Mouse (Mus musculus) embryonic stem cell, embryonic (primary cell): ENCODE results near the gene Fus.

Experiments used
- CTCF ChIA-PET, 4 experiments: fragments of 300-600 bp in 2 of 4; fragments of 350-600 bp in 2 of 4; sonication (Branson Sonifier 250); formaldehyde crosslinking; loops; one replicate each; lab custom pipeline; 2022; ENCODE audit warnings: inconsistent platforms in 2 of 4; lab: Charles Lee
- POLR2A ChIA-PET, 4 experiments: fragments of 300-600 bp in 2 of 4; fragments of 350-600 bp in 2 of 4; sonication (Branson Sonifier 250); formaldehyde crosslinking; loops; one replicate each; lab custom pipeline; 2022; ENCODE audit warnings: antibody characterized with exemption in 4 of 4, inconsistent platforms in 1 of 4; lab: Charles Lee

Fus gene

DNA sequence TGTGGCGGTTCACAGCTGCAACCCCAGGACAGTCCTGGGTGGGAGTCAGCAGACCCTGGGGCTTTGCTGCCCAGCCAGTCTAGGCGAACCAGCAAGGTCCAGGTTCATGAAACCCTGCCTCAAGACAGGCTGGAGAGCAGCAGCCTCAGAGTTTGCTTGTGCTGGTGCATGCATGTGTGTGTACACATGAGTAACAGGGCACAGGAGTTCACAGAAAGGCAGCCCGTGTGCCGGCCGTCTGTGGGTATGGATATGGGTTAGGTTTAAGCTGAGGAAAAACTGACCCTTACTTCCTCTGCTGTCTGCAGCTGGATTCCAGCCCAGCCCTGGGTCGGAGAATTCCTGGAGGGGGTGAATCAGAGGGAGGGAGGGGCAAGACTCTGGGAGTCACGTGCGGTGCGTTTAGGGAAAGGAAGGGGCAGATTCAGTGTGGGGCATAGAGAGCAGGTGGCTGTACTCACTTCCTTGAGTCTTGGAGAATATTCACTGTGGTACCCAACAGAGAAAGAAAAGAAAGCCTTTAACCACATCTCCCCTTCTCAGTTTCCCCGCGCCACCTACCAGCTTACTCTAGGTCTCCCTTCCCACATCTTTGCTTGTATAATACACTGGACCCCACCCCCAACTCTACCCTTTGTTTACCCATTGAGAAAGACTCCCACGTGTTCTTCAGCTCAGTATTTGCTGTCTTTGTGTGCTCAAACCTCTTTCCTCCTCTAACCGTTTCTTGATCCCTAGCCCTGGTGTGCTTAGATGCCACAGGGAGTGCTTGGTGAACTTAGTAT lies 35.7 kb upstream of the Fus start:
- CTCF ChIA-PET, result interaction anchor here in 3 of 4 experiments (0.5 to 7.5 kb wide), 23 partner anchors 9 to 689 kb away, joined by 3 to 120 read pairs (median 4); partner anchors contain the start of genes Fus (in 1 of the 3), Hsd3b7 (in 1 of the 3) and Prss36 (in 1 of the 3)
- POLR2A ChIA-PET, result interaction anchor here in 3 of 4 experiments (0.6 to 11.4 kb wide), 48 partner anchors 8 to 914 kb away, joined by 3 to 433 read pairs (median 6); partner anchors contain the start of genes Fus (in 3 of the 3), Kat8 (in 3 of the 3), Vkorc1 (in 3 of the 3) and Bckdk (in 2 of the 3)

GRCm38 (mm10) chr7:127932273-127933031 lies 34.8 kb upstream of the Fus start:
- POLR2A ChIA-PET, result interaction anchor here (0.6 to 11.4 kb wide), 69 partner anchors 9 to 1593 kb away, joined by 3 to 433 read pairs (median 4); partner anchors contain the start of genes Kat8 (in 4 of the 4), Fus (in 3 of the 4), Vkorc1 (in 3 of the 4) and Bckdk (in 2 of the 4)
- CTCF ChIA-PET, result interaction anchor here (0.5 to 7.5 kb wide), 35 partner anchors 9 to 724 kb away, joined by 3 to 120 read pairs (median 3); partner anchors contain the start of genes Fbxl19 (in 1 of the 4), Fus (in 1 of the 4), Hsd3b7 (in 1 of the 4) and Kat8 (in 1 of the 4)

GRCm38 (mm10) chr7:127934075-127934474 lies 33.2 kb upstream of the Fus start:
- ChIA-PET POLR2A (interaction anchor here (0.7 to 11.4 kb wide), 32 partner anchors 11 to 346 kb away, joined by 3 to 433 read pairs (median 10); partner anchors contain the start of genes Fus (in 3 of the 4), Bckdk (in 2 of the 4), Gm21974 (in 2 of the 4) and Hsd3b7 (in 2 of the 4)), CTCF (interaction anchor here in 3 of 4 experiments (0.6 to 7.5 kb wide), 14 partner anchors 8 to 303 kb away, joined by 3 to 120 read pairs (median 19); partner anchors contain the start of genes Armc5 (in 1 of the 3), Kat8 (in 1 of the 3) and Prss36 (in 1 of the 3))

DNA sequence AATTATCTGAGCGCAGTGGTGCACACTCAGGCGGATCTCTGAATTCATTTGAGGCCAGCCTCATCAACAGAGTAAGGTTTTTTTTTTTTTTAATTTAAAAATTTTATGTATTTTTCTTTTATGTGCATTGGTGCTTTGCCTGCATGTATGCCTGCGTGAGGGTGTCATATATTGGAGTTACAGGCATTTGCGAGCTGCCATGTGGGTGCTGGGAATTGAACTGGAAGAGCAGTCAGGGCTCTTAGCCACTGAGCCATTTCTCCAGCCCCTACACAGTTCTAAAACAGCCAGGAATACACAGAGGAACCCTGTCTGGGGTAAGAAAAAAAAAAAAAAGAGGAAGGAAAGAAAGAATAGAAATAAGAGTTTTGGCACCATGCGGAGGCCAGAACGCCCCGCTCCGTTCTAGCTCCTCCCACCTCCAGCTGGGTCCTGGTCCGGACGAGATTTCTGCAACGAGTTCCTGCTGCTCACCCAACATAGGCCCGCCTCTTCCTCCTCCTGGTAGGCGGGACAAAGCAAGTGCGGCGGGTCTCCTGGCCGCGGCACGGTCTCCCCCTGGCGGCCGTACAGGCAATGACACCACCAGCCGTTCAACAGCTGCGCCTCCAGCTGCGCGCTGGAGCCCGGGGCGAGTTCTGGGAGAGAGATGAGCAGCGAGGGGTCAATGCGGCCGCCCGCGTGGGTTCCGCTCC lies 32.1 kb upstream of the Fus start:
- CTCF ChIA-PET, result interaction anchor here (0.5 to 7.5 kb wide), 76 partner anchors 8 to 527 kb away, joined by 3 to 120 read pairs (median 5); partner anchors contain the start of genes Kat8 (in 3 of the 4), Prss36 (in 2 of the 4), Armc5 (in 1 of the 4) and Bckdk (in 1 of the 4)
- POLR2A ChIA-PET, result interaction anchor here (0.6 to 11.4 kb wide), 89 partner anchors 8 to 528 kb away, joined by 3 to 433 read pairs (median 5); partner anchors contain the start of genes Kat8 (in 4 of the 4), Fus (in 3 of the 4), Pycard (in 3 of the 4) and Setd1a (in 3 of the 4)

- POLR2A ChIA-PET, result interaction anchor here (0.5 to 11.4 kb wide), 92 partner anchors 9 to 457 kb away, joined by 3 to 433 read pairs (median 5); partner anchors contain the start of genes Kat8 (in 4 of the 4), Fus (in 3 of the 4), Pycard (in 3 of the 4) and Setd1a (in 3 of the 4)
Observed at GRCm38 (mm10) chr7:127935748-127936159, 31.5 kb upstream of the Fus start.

GRCm38 (mm10) chr7:127936216-127936884 lies 30.9 kb upstream of the Fus start:
- ChIA-PET POLR2A (interaction anchor here (0.5 to 11.4 kb wide), 61 partner anchors 8 to 425 kb away, joined by 3 to 433 read pairs (median 6); partner anchors contain the start of genes Fus (in 3 of the 4), Pycard (in 3 of the 4), Setd1a (in 3 of the 4) and Bckdk (in 2 of the 4)), CTCF (interaction anchor here (0.5 to 7.5 kb wide), 47 partner anchors 8 to 409 kb away, joined by 3 to 120 read pairs (median 6); partner anchors contain the start of genes Kat8 (in 4 of the 4), Prss36 (in 2 of the 4), Bckdk (in 1 of the 4) and Bcl7c (in 1 of the 4))

More at GRCm38 (mm10) chr7:127935748-127936159, 31.5 kb upstream of the Fus start:
- CTCF ChIA-PET, result interaction anchor here (0.5 to 7.5 kb wide), 74 partner anchors 9 to 526 kb away, joined by 3 to 120 read pairs (median 5); partner anchors contain the start of genes Kat8 (in 3 of the 4), Prss36 (in 2 of the 4), Armc5 (in 1 of the 4) and Bckdk (in 1 of the 4)

- POLR2A ChIA-PET, result interaction anchor here (0.6 to 8.8 kb wide), 14 partner anchors 10 to 1642 kb away, joined by 3 to 120 read pairs (median 4); partner anchors contain the start of genes Fus (in 2 of the 4) and Inpp5f (in 1 of the 4)
- CTCF ChIA-PET, result interaction anchor here (0.6 to 1.8 kb wide), 14 partner anchors 9 to 822 kb away, joined by 3 to 14 read pairs (median 4); partner anchors contain the start of genes Gm21974 (in 1 of the 4), Kat8 (in 1 of the 4) and Vkorc1 (in 1 of the 4)
Observed at GRCm38 (mm10) chr7:127942097-127942496, 25.2 kb upstream of the Fus start.

DNA sequence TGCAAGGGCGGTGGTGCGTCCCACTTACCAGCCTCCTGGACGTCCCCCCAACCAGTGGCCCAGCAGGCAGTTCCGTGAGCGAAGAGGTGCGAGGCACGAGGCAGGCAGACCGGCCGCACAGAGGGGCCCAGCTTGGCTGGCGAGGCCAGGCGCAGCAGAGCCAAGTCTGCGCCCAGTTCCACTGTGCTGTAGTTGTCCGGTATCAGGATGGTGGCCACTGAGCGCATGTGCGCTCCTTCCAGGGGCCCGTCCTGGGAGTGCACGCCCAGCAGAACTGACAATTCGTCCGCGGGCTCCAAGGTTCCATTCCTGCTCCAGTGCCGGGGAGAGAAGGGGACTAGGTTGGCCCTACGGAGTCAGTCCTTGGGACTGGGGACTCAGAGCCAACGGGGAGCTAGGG lies 22.6 kb upstream of the Fus start:
- CTCF ChIA-PET, result interaction anchor here in 3 of 4 experiments (0.5 to 8.3 kb wide), 7 partner anchors 9 to 254 kb away, joined by 3 to 54 read pairs (median 4); no protein-coding TSS in a partner anchor
- POLR2A ChIA-PET, result interaction anchor here (0.6 to 9.5 kb wide), 36 partner anchors 8 to 691 kb away, joined by 3 to 120 read pairs (median 5); partner anchors contain the start of genes Fus (in 3 of the 4), Kat8 (in 2 of the 4), Ctf1 (in 1 of the 4) and Hsd3b7 (in 1 of the 4)

DNA sequence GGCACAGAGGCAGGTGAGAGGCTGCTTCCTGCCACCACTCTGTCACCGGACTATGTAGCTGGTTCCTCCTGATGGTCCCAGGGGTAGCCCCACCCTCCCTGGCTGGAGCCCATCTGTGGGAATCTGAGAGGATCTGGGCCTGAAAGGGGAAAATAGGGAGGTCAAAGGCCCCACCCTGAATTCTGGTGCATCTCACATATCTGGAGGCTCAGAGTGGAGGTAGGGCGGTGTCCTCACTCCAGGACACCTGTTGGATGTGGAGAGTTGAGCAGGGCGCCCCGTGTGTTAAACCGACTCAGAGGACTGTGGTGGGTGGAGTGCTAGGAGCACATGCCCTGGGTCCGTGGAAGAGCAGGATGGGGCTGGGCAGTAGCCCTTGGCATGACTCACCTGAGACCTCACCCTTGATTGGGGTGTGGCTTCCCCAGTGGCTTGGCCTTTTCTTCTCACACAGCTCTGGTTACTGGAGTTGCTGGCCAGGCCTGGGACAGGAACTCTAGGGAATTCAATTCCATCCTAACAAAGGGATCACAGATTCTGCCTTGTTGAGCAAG lies 20.7 kb upstream of the Fus start, which contains the start of gene Prss36:
Gene Prss36 (minus strand): TSS at position 256 of the 554 bp plus-strand sequence.
- ChIA-PET POLR2A (interaction anchor here (0.6 to 9.5 kb wide), 16 partner anchors 11 to 176 kb away, joined by 3 to 120 read pairs (median 4); partner anchors contain the start of genes Fus (in 3 of the 4) and Kat8 (in 1 of the 4)), CTCF (interaction anchor here in 3 of 4 experiments (0.6 to 8.3 kb wide), 6 partner anchors 11 to 79 kb away, joined by 3 to 54 read pairs (median 3); no protein-coding TSS in a partner anchor)

DNA sequence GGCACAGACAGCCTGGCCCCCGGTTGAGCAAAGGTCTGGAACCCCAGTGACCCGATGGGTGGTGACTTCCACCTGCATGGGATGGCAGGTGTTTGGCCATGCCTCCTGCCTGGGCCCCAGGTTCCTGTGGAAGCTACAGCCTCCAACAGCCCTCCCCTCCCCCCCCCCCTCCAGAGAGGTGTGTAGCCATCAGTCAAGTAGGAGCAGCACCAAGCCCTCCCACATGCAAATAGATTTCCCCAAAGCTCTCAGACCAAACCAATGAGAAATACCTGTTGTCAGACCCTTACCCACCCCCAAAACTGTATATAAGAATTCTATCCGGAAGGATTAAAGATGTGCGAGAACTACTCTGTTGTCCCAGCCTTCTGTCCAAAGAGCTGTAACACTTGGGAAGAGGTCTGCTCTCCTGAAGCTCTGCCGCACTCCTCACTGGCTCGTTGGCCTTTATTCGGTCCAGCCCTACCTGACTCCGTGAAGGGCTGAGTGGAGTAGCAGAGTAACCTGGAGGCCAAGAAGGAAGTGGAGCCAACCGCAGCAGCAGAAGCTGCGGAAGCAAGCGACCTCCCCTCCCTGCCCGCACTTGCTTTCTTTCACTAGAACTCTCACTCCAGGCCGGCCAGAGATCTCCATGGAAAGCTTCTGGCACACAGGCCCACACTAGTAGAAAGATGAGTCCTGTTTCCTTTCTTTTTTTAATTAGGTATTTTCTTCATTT lies 14.2 kb upstream of the Fus start:
- CTCF ChIA-PET, result interaction anchor here in 3 of 4 experiments (0.6 to 1.4 kb wide), 7 partner anchors 17 to 278 kb away, joined by 3 to 10 read pairs (median 4); no protein-coding TSS in a partner anchor
- POLR2A ChIA-PET, result interaction anchor here (0.5 to 3.1 kb wide), 27 partner anchors 9 to 604 kb away, joined by 3 to 46 read pairs (median 4); partner anchors contain the start of genes Fus (in 3 of the 4), Prss53 (in 1 of the 4) and Pycard (in 1 of the 4)

DNA sequence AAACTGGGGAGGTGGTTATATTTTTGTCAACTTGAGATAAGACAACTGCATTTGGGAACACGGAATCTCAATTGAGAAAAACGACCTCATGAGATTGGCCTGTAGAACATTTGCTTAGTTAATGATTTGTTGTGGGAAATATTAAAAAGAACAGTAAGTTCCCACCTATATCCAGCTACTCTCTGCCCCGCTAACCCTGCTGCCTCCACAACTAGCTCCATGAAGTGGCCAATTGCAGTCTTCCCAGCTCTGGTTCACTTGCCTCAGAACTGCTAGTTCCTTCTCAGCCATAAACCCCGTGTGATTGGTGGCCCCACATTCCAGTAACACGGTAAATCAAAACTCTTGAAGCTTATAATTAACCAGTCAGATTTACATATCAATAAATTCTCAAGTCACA lies 7.9 kb upstream of the Fus start:
- POLR2A ChIA-PET, result interaction anchor here in 3 of 4 experiments (0.8 to 3.6 kb wide), 11 partner anchors 9 to 47 kb away, joined by 3 to 39 read pairs (median 4); partner anchors contain the start of genes Fus (in 2 of the 3), Kat8 (in 1 of the 3) and Pycard (in 1 of the 3)
- CTCF ChIA-PET, result interaction anchor here in 1 of 4 experiments (0.7 to 2.2 kb wide), 3 partner anchors 24 to 302 kb away, joined by 3 to 7 read pairs (median 4); no protein-coding TSS in a partner anchor

DNA sequence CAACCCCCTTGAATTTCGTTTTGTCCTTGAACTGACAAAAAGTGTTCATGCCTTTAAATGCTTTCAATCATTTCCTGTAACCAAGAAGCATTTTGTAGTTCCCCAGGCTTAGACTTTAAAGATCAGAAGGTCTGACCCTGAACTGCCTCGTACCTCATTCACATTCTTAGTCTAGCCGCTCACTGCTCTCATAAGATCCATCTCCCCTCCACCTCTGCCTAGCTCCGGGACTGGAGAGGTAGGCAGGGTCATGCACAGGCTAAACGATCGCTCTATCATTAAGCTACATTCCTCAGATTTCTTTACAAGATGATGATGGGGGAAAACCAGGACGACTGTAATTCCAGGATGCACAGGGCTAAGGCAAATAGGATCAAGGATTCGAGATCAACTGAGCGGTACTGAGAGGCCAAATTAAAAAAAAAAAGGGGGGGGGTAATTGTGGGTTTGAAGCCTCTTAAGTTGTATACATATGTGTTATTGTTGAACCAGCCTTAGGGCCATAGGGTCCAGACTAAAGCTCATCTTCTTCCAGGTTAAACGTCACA lies 812 bp upstream of the Fus start:
- ChIA-PET POLR2A (interaction anchor here (0.6 to 27.8 kb wide), 105 partner anchors 7 to 696 kb away, joined by 3 to 1128 read pairs (median 8); partner anchors contain the start of genes Prss36 (in 3 of the 4), Pycard (in 3 of the 4), Setd1a (in 3 of the 4) and 9130023H24Rik (in 2 of the 4)), CTCF (interaction anchor here (0.5 to 1.5 kb wide), 10 partner anchors 23 to 309 kb away, joined by 3 to 11 read pairs (median 3); no protein-coding TSS in a partner anchor)
